Mouse (Mus musculus) erythroblast, embryonic 14.5 days (primary cell): ENCODE results near the gene Lta.

ENCODE experiments used
- GATA1 ChIP-seq: IDR thresholded peaks from 2 replicates; pipeline ENCODE4 v1.6.1; 2012; ENCODE audit warnings: low read length, inconsistent platforms, mixed read lengths
- TAL1 ChIP-seq: IDR thresholded peaks from 3 replicates; pipeline ENCODE4 v1.6.1; 2012; ENCODE audit warnings: low read length, inconsistent platforms, mixed read lengths

DNA sequence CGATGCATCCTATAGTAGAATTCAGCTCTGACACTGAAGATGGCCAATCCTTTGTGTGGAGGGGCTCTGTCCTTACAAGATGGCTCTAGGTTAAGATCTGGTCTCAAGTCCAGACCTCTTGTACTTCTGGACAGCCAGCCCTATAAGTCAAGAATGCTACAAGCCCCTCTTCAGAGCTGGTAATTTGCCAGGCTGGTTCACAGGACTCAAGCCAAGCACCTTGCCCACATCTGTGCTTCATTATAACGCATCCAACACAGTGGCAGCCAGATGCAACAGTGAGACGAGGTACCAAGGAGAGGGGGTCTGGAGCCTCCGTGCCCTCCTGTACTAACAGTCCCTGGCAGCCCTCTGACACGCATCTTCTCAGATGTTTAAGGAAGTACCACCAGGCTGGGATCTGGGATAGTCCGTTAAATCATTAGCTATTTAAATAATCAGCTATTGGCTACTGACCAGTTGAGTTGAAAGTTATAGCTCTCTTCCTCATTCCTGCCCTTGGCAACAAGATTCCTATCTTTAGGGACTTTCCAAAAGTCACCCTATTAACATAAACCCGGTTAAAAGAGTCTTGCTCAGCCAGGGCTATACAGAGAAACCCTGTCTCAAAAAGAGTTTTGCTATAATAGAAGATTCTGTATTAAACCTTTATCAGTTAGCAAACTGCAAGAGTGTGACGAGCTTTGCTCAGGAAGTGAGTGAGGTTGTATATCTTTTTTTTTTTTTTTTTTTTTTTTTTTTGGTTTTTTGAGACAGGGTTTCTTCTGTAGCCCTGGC is 30.8 kb downstream of the Lta start:
- no peak for TF ChIP-seq TAL1
- TF ChIP-seq GATA1, result no peak
